Mouse (Mus musculus) hindbrain, embryonic 12.5 days (tissue): ENCODE results near the gene Gsk3a. TPM values are rescaled to one million over a fixed set of nuclear protein-coding genes. Genes with fewer than 3 reads are reported as not detected.

Experiments used
- ATAC-seq: fragments of 200-750 bp; cut with Nextera tagmentation; 2 replicates; pipeline ENCODE4 v1.8.0; 2017; ENCODE audit warnings: moderate TSS enrichment; ENCODE audit not compliant: low FRiP score
- H3K27ac ChIP-seq: fragments of 300-500 bp; sonication (generic); 2 replicates; pipeline ENCODE4 v1.5.1; 2016; ENCODE audit warnings: mild to moderate bottlenecking
- H3K27me3 ChIP-seq: fragments of 300-500 bp; sonication (generic); 2 replicates; pipeline ENCODE4 v1.6.1; 2016; ENCODE audit warnings: mild to moderate bottlenecking
- H3K36me3 ChIP-seq: fragments of 300-500 bp; sonication (generic); 2 replicates; pipeline ENCODE4 v1.6.1; 2016; ENCODE audit warnings: mild to moderate bottlenecking
- H3K4me1 ChIP-seq: fragments of 300-500 bp; sonication (generic); 2 replicates; pipeline ENCODE4 v1.6.1; 2016
- H3K4me2 ChIP-seq: fragments of 300-500 bp; sonication (generic); replicated peaks from 2 replicates; pipeline ENCODE4 v1.6.1; 2016; ENCODE audit warnings: mild to moderate bottlenecking
- H3K4me3 ChIP-seq: fragments of 300-500 bp; sonication (generic); 2 replicates; pipeline ENCODE4 v1.5.1; 2016; ENCODE audit warnings: mild to moderate bottlenecking
- H3K9ac ChIP-seq: fragments of 300-500 bp; sonication (generic); 2 replicates; pipeline ENCODE4 v1.6.1; 2016; ENCODE audit warnings: mild to moderate bottlenecking, moderate library complexity
- H3K9me3 ChIP-seq: fragments of 300-500 bp; sonication (generic); replicated peaks from 2 replicates; pipeline ENCODE4 v1.6.1; 2016; ENCODE audit warnings: mild to moderate bottlenecking
- WGBS: fragments of 180-500 bp; shearing (Covaris S2); methylation state at CpG from one replicate; pipeline ENCODE4 v1.1.7; 2016; 5-methylcytosine and 5-hydroxymethylcytosine counted together
- polyA plus RNA-seq: library from polyadenylated mRNA; unstranded; fragments of >200 nt; fragmentation: Nextera tagmentation; extraction: Ambion mirVana; gene quantifications from 2 replicates; pipeline ENCODE4 v1.2.1, GENCODE M21; 2016

Gsk3a gene
- polyA plus RNA-seq: 17.2 and 19.6 TPM in 2 replicates

GRCm38 (mm10) chr7:25237249-25238014, at the start of gene Gsk3a:
Gsk3a (minus strand) TSS chr7:25237851.
- WGBS: under 1% methylated on average over 69 of the region's 76 CpGs
- H3K27ac ChIP-seq: peak within 1 kb of the TSS; percentile 79
- H3K4me1 ChIP-seq: peaks cover 30% of the 10 kb centered on the region
- no peaks in the 10 kb centered on the region for H3K9me3 ChIP-seq
- peak within 1 kb of the TSS; percentile 93 for H3K4me3 ChIP-seq
- H3K36me3 ChIP-seq: peaks cover 26% of the 10 kb centered on the region
- no peaks in the 10 kb centered on the region for H3K27me3 ChIP-seq
- peak; percentile 89 for ATAC-seq
- peak within 1 kb of the TSS; percentile 81 for H3K4me2 ChIP-seq
- peak within 1 kb of the TSS; percentile 94 for H3K9ac ChIP-seq

- 84% methylated on average over 8 of the region's 8 CpGs for whole genome bisulfite sequencing
- Histone ChIP-seq H3K9me3 (no peaks in the 10 kb centered on the region), H3K27me3 (no peaks in the 10 kb centered on the region), H3K36me3 (peaks cover 73% of the 10 kb centered on the region), H3K27ac (no peak overlapping the region), H3K4me3 (no peak overlapping the region), H3K4me2 (no peak overlapping the region), H3K9ac (no peak overlapping the region), H3K4me1 (peaks cover 30% of the 10 kb centered on the region)
- no peak for ATAC-seq
These were observed 49.3 kb upstream of the Gsk3a start for GRCm38 (mm10) chr7:25286989-25287388.

GRCm38 (mm10) chr7:25285511-25286238, 48.0 kb upstream of the Gsk3a start:
- Histone ChIP-seq H3K4me2 (no peak overlapping the region), H3K36me3 (peaks cover 60% of the 10 kb centered on the region), H3K4me3 (no peak overlapping the region), H3K4me1 (peaks cover 37% of the 10 kb centered on the region), H3K9ac (no peak overlapping the region), H3K27me3 (no peaks in the 10 kb centered on the region), H3K9me3 (no peaks in the 10 kb centered on the region), H3K27ac (0 out of 2 replicates have a peak overlapping the region, but pooled peaks have one; percentile 18)
- WGBS: 91% methylated on average over 20 of the region's 20 CpGs
- no peak for ATAC-seq

GRCm38 (mm10) chr7:25284766-25285165, 47.1 kb upstream of the Gsk3a start:
- Histone ChIP-seq H3K27ac (peak overlapping the region; percentile 25; the same call in 1 of the 2 replicates), H3K9me3 (no peaks in the 10 kb centered on the region), H3K4me1 (peaks cover 46% of the 10 kb centered on the region), H3K4me3 (peak overlapping the region; percentile 83; the same call in 1 of the 2 replicates), H3K4me2 (peak overlapping the region; percentile 91), H3K27me3 (no peaks in the 10 kb centered on the region), H3K9ac (peak overlapping the region; percentile 94), H3K36me3 (peaks cover 51% of the 10 kb centered on the region)
- WGBS: 67% methylated on average over 5 of the region's 5 CpGs
- no peak for ATAC-seq

GRCm38 (mm10) chr7:25284171-25284570, 46.5 kb upstream of the Gsk3a start:
- ATAC-seq: no peak
- Histone ChIP-seq H3K4me1 (peaks cover 52% of the 10 kb centered on the region), H3K4me2 (peak overlapping the region; percentile 91), H3K9ac (peak overlapping the region; percentile 94), H3K9me3 (no peaks in the 10 kb centered on the region), H3K27me3 (no peaks in the 10 kb centered on the region), H3K27ac (peak overlapping the region; percentile 99; the same call in 1 of the 2 replicates), H3K36me3 (peaks cover 45% of the 10 kb centered on the region), H3K4me3 (peak overlapping the region; percentile 83)
- WGBS: 75% methylated on average over 2 of the region's 2 CpGs

- Histone ChIP-seq H3K36me3 (peaks cover 40% of the 10 kb centered on the region), H3K9ac (peak overlapping the region; percentile 94), H3K4me2 (peak overlapping the region; percentile 91), H3K9me3 (no peaks in the 10 kb centered on the region), H3K27ac (peak overlapping the region; percentile 99), H3K4me3 (peak overlapping the region; percentile 83), H3K27me3 (no peaks in the 10 kb centered on the region), H3K4me1 (peaks cover 52% of the 10 kb centered on the region)
- WGBS: 20% methylated on average over 5 of the region's 5 CpGs
- ATAC-seq: no peak
These were observed 46.0 kb upstream of the Gsk3a start for GRCm38 (mm10) chr7:25283637-25284036.

- Histone ChIP-seq H3K4me2 (peak overlapping the region; percentile 91), H3K4me1 (peaks cover 56% of the 10 kb centered on the region), H3K36me3 (peaks cover 31% of the 10 kb centered on the region), H3K27ac (peak overlapping the region; percentile 99), H3K27me3 (no peaks in the 10 kb centered on the region), H3K9me3 (no peaks in the 10 kb centered on the region), H3K4me3 (peak overlapping the region; percentile 83), H3K9ac (peak overlapping the region; percentile 94)
- ATAC-seq: no peak
- 0% methylated on average over 31 of the region's 36 CpGs for WGBS
These were observed 45.1 kb upstream of the Gsk3a start for GRCm38 (mm10) chr7:25282731-25283211.

- Histone ChIP-seq H3K9ac (peak overlapping the region; percentile 94), H3K27ac (peak overlapping the region; percentile 99), H3K4me3 (peak overlapping the region; percentile 83), H3K4me2 (peak overlapping the region; percentile 91), H3K36me3 (peaks cover 23% of the 10 kb centered on the region), H3K9me3 (no peaks in the 10 kb centered on the region), H3K27me3 (no peaks in the 10 kb centered on the region), H3K4me1 (peaks cover 61% of the 10 kb centered on the region)
- WGBS: 1% methylated on average over 67 of the region's 108 CpGs
- ATAC-seq: peak; percentile 76
These were observed 44.3 kb upstream of the Gsk3a start for GRCm38 (mm10) chr7:25281734-25282601.

- peak overlapping the region; percentile 44; the same call in 1 of the 2 replicates for H3K9ac ChIP-seq
- peaks cover 16% of the 10 kb centered on the region for H3K36me3 ChIP-seq
- peak; percentile 4; the same call in 1 of the 2 replicates for ATAC-seq
- peaks cover 62% of the 10 kb centered on the region for H3K4me1 ChIP-seq
- WGBS: 22% methylated on average over 12 of the region's 12 CpGs
- peak overlapping the region; percentile 91 for H3K4me2 ChIP-seq
- peak overlapping the region; percentile 83 for H3K4me3 ChIP-seq
- H3K27me3 ChIP-seq: no peaks in the 10 kb centered on the region
- H3K9me3 ChIP-seq: no peaks in the 10 kb centered on the region
- peak overlapping the region; percentile 99 for H3K27ac ChIP-seq
These were observed 43.6 kb upstream of the Gsk3a start for GRCm38 (mm10) chr7:25281166-25281733.

- peak overlapping the region; percentile 60 for H3K4me3 ChIP-seq
- peak overlapping the region; percentile 99 for H3K27ac ChIP-seq
- H3K36me3 ChIP-seq: peaks cover 6% of the 10 kb centered on the region
- 2% methylated on average over 6 of the region's 6 CpGs for WGBS
- H3K9ac ChIP-seq: peak overlapping the region; percentile 86
- H3K4me1 ChIP-seq: peaks cover 67% of the 10 kb centered on the region
- ATAC-seq: peak; percentile 1; the same call in 1 of the 2 replicates
- peak overlapping the region; percentile 91 for H3K4me2 ChIP-seq
- no peaks in the 10 kb centered on the region for H3K9me3 ChIP-seq
- H3K27me3 ChIP-seq: no peaks in the 10 kb centered on the region
These were observed 42.5 kb upstream of the Gsk3a start for GRCm38 (mm10) chr7:25279861-25280791.
